Mouse (Mus musculus) erythroid progenitor cell, adult 5-6 weeks (primary cell): ENCODE results near the gene Pcbp3. TPM values are rescaled to one million over a fixed set of nuclear protein-coding genes. Genes with fewer than 3 reads are reported as not detected.

Experiments used
- ATAC-seq: replicated peaks from 2 replicates; pipeline ENCODE4 v1.8.0; 2016; ENCODE audit warnings: moderate number of reproducible peaks, mild to moderate bottlenecking, moderate TSS enrichment, inconsistent platforms; ENCODE audit not compliant: poor library complexity, low FRiP score, severe bottlenecking
- total RNA-seq, 2 experiments: library from RNA; stranded (forward) in 1 of 2; stranded (reverse) in 1 of 2; fragments of 150-400 nt in 1 of 2; fragments of 186-747, 209-891 nt in 1 of 2; gene quantifications; 2 replicates each; pipeline versions ENCODE4 v1.2.3 to v1.2.4; 2015 to 2017; ENCODE audit warnings: low replicate concordance in 2 of 2

Gene Pcbp3
- total RNA-seq, 2 experiments from 2014 or later = 2.9 TPM; not detected in 1

DNA sequence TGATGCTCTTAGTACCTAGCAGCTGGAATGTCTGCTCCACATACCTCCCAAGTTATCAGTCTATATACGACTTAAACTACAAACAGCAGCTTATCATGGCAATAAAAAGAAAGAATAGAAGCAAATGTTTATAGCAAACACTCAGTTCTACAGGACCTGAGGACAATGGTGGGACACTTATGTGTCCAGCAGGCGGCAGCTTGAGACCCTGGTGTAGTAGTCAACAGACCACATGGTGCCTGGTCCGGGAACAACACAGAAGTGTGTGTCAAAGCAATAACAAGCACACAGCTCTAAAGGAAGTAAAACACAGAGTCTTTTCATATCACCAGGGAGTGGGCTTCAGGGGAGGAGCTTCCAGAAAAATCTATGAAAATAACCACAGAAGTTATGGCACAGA lies 100.7 kb downstream of the Pcbp3 start:
- no peak for ATAC-seq

DNA sequence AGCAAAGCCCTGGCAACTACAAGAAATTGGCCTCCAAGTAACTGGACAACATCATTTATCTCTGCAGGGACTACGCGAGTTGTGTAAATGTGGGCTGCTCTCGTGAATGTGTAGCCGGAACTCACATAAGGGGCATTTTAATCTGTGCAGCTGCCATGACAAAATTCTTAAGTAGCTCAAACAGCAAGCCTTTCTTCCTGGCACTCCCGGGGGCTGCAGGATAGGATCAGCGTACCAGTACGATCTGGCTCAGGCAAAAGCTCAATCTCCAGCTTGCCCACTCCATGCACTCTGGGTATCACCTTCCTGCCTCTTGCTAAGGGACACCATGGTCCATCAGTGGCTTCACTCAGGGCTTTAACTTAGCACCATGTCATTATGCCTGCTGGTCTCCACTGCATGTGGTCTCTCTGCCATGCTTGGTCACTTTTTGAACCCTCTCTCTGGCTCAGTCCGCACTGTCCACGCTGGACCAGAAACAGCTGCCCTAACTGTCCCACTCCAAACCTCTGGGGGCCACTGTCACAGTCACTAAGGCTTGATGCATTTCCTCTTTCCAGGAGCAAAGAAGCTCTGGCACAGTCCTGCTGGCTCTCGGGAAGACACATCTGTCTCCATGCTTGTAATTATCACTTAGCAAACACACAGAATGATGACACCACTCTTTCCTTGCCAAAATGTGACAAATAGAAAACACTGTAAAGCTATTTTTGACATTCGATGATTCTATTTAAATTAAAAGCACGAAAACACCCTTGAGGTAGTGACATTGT lies 102.1 kb downstream of the Pcbp3 start:
- ATAC-seq = no peak

DNA sequence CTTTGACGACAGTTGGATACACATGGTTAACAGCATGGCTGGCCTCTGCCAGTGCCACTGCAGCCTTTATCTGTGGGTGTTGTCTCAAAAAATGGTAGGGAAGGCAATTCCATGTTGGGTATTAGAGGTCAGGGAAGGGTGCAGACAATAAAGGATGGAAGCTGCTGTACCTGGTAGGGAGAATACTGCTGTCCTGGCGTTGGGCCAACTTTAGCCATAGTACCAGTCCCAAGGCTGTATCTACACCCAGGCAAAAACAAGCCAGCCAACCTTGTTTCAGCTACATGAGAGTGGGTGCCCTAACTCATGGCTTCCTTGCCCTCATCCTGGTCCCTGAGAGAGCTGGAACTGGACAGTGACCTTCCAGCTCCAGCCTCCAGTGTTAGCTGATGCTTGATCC lies 103.8 kb downstream of the Pcbp3 start:
- no peak for ATAC-seq

DNA sequence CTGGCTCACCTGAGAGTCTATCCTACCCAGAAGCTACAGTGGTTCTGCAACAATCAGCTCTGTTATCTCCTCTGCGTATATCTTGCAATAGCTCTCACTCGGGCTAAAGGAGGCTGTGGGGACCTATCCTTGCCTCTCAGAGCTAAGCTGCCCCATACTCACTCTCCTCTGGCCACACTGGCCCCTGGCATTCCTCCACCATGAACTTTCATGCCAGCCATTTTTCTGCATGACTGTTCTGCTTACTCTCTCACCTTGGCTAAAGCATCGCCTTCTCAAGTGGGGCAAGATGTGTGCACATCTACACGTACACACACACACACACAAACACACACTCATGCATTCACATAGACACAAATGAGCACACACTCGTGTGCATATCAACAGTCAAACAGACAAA lies 115.2 kb downstream of the Pcbp3 start:
- no peak for ATAC-seq

DNA sequence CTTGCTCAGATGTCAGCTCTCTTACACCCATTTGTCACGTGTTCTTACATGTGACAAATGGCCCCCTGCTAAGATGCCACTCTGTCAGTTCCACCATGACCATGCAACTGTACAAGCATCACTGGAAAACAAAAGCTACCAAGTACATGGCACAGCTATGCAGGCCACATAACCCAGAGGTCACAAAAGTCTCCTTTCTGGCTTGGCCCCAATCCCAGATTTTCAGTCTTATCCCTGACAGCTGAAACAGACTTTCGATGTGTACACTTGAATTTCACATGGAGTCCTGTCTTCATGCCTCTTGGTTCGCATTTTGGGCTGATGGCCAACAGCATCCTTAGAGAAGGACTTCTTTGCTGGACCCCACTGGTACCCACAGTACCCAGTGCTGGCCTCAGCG lies 116.8 kb downstream of the Pcbp3 start:
- no peak for ATAC-seq

DNA sequence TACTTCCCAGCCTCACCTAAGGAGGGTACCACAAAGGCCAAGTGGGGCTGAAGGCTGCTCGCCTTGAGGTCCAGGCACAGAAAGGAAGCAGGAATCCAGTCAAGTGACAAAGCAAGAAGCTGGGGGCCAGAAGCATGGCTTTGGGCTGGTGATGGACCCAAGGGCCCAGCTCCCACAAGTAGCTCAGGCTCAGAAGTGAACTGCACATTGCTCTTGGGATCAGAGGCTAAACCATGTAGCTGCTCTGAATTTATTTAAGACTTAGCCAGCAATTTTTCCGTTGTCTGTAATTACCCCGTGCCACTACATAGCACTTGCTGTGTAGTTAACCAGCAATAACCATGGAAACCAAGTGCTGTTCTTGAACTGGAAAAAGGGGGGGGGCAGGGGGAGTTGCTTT lies 117.3 kb downstream of the Pcbp3 start:
- no peak for ATAC-seq

DNA sequence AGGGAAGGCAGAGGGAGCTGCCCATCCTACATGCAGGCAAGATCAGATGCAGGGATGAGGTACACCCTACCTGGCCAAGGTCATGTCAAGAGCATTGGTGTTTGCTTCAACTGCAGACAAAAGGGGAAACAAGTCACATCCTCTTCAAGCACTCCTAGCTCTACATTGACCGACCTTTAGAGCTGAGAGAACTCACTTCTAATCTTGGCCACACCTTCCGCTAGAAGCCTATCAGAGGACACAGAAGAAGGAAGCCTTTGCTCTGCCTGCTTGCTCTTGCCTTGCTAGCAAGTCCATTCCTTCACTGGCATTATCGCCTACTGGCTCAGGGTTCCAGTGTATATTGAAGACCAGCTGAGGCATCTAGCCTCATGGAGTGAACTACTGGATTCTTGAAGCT lies 119.6 kb downstream of the Pcbp3 start:
- no peak for ATAC-seq

DNA sequence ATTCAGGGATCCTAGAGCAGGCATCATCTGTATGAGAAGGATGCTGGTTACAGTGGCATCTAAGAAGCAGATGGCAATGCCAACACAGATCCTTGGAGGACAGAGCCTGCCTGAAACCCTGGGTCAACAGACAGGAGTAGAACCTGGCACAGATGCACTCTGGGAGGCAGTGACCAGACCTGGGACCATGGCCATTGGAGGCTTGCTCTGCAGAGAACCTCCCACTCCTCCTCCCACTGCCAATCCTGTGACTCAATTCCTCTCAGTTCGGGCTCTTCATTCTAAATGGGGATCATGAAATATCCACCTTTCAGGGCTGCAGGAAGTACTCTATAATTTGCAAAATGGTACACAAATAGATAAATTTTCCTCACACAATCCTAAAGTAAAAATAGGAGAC lies 120.5 kb downstream of the Pcbp3 start:
- no peak for ATAC-seq

DNA sequence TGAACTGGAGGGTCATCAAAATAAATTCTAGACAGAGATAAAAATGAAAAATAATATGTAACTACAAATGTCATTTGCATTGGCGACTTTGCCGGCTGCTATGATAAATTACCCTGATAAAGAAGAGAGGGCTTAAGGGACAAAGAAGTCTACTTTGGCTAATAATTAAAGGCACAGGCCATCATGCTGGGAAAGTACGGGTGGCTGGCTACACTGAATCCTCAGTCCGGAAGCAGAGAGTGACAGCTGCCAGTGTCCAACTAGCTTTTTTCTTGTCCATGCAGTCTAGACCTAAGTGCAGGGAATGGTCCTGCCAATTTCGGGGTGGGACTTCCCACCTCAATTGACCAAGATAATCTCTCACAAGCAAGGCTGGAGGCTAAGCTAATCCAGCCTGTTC lies 121.1 kb downstream of the Pcbp3 start:
- no peak for ATAC-seq

DNA sequence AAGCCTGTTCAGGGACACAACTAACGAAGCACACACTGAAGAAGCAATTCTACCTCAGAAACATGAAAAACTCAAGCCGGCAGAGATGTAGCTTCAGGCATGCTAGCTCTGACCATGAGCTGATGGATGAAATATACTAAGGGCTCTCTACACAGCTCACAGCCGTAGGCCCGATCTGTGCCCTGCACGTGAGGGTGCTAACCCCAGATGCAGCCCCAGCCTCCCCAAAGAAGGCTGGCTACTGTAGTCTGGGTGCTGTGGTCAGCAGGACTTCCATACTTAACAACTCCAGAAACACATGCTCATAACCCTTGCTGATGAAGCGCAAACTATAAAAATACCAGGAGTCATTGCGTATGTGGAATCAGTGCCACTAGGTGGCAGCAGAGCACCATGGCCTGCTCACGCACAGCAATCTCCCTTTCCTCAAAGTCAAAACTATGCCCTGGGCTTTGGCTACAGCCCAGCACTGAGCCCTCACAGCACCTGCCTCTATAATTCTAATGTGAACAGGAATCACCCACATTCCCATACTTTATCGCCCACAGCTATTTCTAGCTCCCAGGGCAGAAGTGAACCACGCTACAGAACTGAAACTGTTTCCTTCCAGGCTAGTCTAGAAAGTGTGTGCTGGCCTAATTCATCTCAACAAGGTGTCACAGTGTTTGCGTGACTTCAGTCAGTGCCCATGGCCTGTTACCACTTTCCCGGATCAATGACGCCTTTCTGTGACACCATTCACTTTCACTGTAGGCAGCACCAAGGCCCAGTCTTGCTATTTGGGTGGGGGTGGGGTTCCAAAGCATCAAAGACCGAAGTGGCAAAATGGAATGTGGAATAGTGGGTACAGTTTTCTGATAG lies 126.0 kb downstream of the Pcbp3 start:
- 0 out of 2 replicates have a peak, but pooled peaks have one; percentile 26 for ATAC-seq

DNA sequence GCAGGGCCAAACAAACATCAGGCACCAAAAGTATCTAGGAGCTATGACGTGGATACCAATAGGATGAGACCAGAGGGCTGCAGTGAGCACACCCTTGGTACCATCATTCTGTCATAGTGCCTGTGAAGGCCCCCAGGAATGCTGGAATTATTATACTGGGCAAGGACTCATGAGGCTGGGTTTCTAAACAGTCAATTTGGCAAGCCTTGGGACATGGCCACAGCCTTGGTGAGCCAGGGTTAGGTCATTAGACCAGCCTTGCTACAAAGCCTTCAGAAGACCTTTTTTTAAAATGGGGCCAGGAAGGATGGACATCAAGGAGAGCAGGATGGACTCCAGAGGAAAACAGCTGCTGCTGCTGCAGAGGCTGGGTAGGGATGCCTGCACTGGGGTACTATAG lies 128.8 kb downstream of the Pcbp3 start:
- ATAC-seq = no peak

DNA sequence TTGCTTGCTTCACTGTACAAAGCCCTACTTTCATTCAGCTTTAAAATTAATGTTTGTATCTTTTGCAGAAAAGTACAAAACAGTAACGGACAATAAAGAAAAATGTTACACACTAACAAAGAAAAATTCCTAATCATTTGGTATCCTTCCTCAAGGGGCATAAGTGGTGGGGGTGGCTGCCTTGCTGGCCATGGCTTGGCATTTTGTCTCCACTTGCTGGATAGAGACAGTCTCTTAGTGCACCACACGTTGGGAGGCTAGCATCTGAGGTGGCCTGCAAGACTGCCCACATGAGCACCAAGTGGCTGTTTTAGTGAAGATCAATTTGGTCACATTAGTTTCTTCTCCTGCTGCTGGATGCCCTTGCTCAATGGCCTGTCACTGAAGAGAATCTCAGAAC lies 129.8 kb downstream of the Pcbp3 start:
- ATAC-seq = no peak

DNA sequence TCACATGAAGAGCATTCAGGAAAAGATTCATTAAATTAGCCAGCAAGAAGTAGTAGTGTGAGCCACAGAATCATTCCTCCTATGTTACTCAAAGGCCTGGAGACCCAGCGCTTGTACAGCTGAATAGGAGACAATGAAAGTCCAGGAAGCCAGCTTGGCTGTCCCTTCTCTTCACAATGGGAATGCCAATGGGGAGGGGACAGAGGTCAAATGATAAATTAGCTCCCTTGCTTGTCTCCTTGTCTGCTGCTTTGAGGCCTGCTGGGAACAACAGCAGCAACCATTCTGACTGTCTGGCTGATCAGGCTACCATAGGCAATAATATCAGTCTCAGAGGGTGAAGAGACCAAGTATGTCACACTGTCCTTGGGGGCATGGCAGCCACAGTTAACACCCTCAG lies 130.5 kb downstream of the Pcbp3 start:
- ATAC-seq = no peak

DNA sequence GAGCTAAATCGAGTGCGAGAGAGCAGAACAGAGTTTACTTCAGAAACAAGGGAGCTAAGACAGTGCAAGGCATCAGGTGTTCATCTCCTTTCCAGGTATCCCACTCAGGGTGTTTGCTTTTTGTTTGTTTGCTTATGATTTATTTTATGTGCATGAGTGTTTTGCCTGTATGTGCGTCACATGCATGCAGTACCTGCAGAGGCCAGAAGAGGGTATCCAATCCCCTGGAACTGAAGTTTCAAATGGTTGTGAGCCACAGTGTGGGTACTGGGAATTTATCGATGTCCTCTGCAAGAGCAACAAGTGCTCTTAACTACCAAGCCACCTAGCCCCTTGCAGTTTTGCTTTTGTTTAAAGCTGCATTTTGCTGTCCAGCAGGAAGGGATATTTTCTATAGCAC lies 132.8 kb downstream of the Pcbp3 start:
- ATAC-seq = no peak

DNA sequence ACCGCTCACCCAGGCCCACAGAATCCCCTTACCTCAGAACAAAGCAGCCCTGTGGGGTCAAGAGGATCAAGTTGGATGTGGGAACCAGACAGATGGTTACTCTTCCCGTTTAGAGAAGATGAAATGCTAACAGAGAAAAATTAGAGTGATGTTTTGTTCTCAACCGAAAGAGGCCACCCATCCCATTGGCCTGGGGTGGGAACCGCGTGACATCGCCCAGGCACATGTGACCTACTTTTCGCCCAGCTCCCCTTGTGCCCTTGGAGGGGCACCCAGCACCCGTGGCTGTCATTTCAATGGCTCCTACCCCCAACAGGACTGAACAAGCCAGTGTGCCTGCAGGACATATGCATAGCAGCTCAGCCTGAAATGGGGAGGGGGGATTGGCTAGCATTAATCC lies 139.0 kb downstream of the Pcbp3 start:
- ATAC-seq = no peak

DNA sequence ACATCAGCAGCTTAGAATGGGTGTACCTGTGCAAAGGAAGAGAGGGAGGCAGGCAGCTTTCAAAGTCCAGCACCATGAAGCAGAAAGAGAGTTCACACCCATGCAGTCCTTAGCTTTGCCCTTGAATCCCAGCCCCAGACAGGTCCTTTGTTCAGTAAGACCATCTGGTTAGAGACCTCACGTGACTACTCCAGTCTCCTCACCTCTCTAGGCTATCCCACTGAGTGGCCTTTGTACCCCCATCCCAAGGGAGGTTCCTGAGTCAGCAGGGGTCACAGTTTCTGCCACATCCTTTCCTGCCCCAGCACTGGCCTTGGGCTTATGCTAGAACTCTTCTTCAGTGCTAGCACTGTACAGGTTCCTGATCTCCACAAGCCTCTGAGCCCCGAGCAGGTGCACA lies 142.4 kb downstream of the Pcbp3 start:
- ATAC-seq = no peak

DNA sequence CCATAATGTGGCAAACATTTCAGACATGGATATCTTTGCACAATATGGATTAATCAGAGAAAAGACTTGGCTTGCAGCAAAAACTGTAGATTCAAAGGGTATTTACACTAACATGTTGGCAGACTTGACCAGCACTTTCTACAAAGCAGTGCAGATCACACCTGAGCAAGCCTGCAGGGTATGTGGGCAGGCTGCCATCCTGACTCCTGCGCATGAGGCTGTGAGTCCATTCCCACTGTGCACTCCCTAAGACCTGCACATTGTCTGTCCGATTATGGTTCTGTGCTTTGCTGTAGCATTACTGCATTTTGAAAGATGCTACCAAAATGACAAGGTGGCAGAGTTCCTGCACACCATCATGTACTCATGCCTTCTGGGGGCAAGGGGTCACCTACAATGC lies 143.3 kb downstream of the Pcbp3 start:
- no peak for ATAC-seq

DNA sequence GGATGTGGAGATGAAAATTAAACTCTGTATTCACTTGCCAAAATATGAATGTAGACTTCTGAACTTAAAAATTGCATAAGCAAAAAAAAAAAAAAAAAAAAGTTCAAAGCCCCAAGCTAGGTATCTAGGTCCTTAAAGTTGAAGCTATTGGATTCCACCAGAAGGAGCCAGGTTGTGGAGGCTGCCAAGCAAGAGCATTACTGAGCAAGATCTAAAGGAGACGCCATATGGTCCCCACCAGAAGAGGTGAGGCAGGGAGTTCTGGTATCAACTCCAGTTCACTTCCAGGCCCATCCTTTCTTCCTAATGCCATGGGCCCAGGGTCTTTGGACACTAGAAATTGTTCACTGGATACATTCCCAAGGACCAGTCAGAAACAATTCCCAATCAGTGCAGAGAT lies 144.8 kb downstream of the Pcbp3 start:
- no peak for ATAC-seq

DNA sequence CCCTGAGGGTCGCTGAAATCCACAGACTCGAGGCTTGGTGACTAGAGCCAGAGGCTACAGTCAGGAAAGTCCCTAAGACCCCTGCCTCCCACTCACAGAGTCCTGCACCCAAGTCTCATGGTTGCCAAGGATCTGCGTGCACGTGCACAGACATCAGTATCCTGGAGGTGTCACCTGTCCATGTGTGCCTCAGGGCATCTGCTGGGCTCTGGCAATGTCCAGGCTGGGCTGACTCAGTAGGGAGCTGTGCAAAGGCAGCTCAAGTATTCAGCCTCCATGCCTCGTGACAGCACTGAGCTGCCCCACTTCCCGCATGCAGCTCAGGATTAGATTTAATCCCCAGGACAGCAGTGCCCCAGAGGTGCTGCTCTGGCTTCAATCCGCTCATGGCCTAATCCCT lies 145.3 kb downstream of the Pcbp3 start:
- no peak for ATAC-seq

DNA sequence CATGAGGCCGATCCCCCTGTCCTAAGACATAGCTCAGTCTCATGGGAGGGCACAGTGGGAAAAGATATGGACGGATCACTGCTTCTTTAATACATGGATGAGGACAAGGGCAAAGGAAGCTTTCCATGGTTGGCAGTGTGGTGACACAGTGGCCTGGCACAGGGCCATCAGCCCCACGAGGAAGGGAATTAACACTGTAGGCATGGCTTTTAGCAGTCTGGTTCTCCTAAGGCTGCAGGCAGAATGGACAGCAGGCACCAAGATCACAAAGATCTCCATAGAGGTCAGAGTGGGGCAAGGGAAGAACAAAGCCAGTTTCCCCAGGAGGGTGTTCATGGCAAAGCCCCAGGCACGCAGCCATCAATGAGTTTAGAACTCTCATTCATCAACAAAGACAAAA lies 146.2 kb downstream of the Pcbp3 start:
- ATAC-seq = no peak

DNA sequence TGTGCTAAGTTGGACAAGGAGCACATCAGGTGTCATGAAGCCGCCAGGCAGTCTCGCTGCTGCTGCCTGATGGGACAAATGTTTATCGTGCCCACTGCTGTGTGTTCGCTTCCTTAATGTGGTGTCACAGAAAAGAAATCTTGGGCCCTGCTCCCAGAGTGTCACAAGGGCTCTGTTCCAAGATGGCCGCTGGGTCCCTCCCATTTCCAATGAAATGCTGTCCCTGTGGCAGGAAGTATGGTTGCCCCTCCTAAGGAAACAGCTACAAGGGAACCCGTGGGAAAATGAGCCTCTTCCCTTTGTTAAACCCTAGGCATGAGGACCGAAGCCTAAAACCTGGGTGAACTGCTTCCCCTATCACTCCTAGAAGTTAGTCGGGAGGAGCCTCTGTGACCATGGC lies 146.9 kb downstream of the Pcbp3 start:
- no peak for ATAC-seq
